Mouse (Mus musculus) heart, postnatal 14 days (tissue): Measurements from ENCODE around the gene Rmnd5b. TPM values are rescaled to one million over a fixed set of nuclear protein-coding genes. Genes with fewer than 3 reads are reported as not detected.

Experiments
- DNase-seq, 2 experiments: peaks; one replicate each; pipeline ENCODE4 v3.0.0; 2021 to 2022
- intact Hi-C: fragments of 180-260 bp; cut with DNase I; formaldehyde crosslinking; loops from one replicate; pipeline ENCODE4 v1.15.1; 2025
- total RNA-seq, 2 experiments: library from RNA; stranded (reverse); gene quantifications; 2 replicates each; pipeline ENCODE4 v1.2.3; 2021

Rmnd5b gene
- total RNA-seq, 2 experiments from 2014 or later, result 16.0 to 16.3 TPM

GRCm38 (mm10) chr11:51605602-51606446 is 29.9 kb downstream of the Rmnd5b start:
- peak; percentile 91 to 92 for DNase-seq
- intact Hi-C loops, result no loop called here

GRCm38 (mm10) chr11:51602253-51602652 is 33.4 kb downstream of the Rmnd5b start:
- DNase-seq, result no peak
- intact Hi-C loops, result no loop called here

GRCm38 (mm10) chr11:51597553-51597952 is 38.1 kb downstream of the Rmnd5b start:
- DNase-seq, result no peak
- intact Hi-C loops, result no loop called here

- DNase-seq, result no peak
- intact Hi-C loops, result no loop called here
Measured at GRCm38 (mm10) chr11:51595459-51596083, 40.1 kb downstream of the Rmnd5b start.

GRCm38 (mm10) chr11:51594715-51595350 is 40.9 kb downstream of the Rmnd5b start:
- no peak for DNase-seq
- intact Hi-C loops, result no loop called here

- DNase-seq, result no peak
- intact Hi-C loops, result no loop called here
Measured at GRCm38 (mm10) chr11:51593849-51594248, 41.8 kb downstream of the Rmnd5b start.

GRCm38 (mm10) chr11:51593368-51593767 is 42.3 kb downstream of the Rmnd5b start:
- intact Hi-C loops, result no loop called here
- DNase-seq, result no peak

GRCm38 (mm10) chr11:51591915-51592314 is 43.8 kb downstream of the Rmnd5b start:
- intact Hi-C loops, result no loop called here
- DNase-seq, result no peak

- DNase-seq, result no peak
- intact Hi-C loops, result no loop called here
Measured at GRCm38 (mm10) chr11:51591168-51591567, 44.5 kb downstream of the Rmnd5b start.

GRCm38 (mm10) chr11:51590002-51590401 is 45.7 kb downstream of the Rmnd5b start:
- intact Hi-C loops, result no loop called here
- no peak for DNase-seq

GRCm38 (mm10) chr11:51588833-51589232 is 46.9 kb downstream of the Rmnd5b start:
- intact Hi-C loops, result no loop called here
- DNase-seq, result no peak

GRCm38 (mm10) chr11:51587059-51587458 is 48.6 kb downstream of the Rmnd5b start:
- intact Hi-C loops, result loop anchor here (2.0 kb wide), 1 partner anchor 14 kb away; no protein-coding TSS in a partner anchor
- DNase-seq, result no peak

- no peak for DNase-seq
- intact Hi-C loops, result loop anchor here (2.0 kb wide), 1 partner anchor 14 kb away; no protein-coding TSS in a partner anchor
Measured at GRCm38 (mm10) chr11:51586411-51586810, 49.3 kb downstream of the Rmnd5b start.

- intact Hi-C loops, result loop anchor here (2.0 kb wide), 1 partner anchor 15 kb away; no protein-coding TSS in a partner anchor
- DNase-seq, result no peak
Measured at GRCm38 (mm10) chr11:51585608-51586252, 50.0 kb downstream of the Rmnd5b start.

GRCm38 (mm10) chr11:51584431-51585248 is 51.1 kb downstream of the Rmnd5b start, which contains the start of gene Phykpl:
Gene Phykpl (plus strand): TSS chr11:51584757.
- intact Hi-C loops, result no loop called here
- DNase-seq, result peak; percentile 97 to 99

- no peak for DNase-seq
- intact Hi-C loops, result no loop called here
Measured at GRCm38 (mm10) chr11:51584057-51584430, 51.7 kb downstream of the Rmnd5b start.

- DNase-seq, result peak; percentile 69 to 81
- intact Hi-C loops, result no loop called here
Measured at GRCm38 (mm10) chr11:51582713-51583112, 53.0 kb downstream of the Rmnd5b start.

- no peak for DNase-seq
- intact Hi-C loops, result loop anchor here (5.0 kb wide), 1 partner anchor 42 kb away; no protein-coding TSS in a partner anchor
Measured at GRCm38 (mm10) chr11:51579024-51579423, 56.7 kb downstream of the Rmnd5b start.

- no peak for DNase-seq
- intact Hi-C loops, result loop anchor here (5.0 kb wide), 1 partner anchor 40 kb away; no protein-coding TSS in a partner anchor
Measured at GRCm38 (mm10) chr11:51577587-51577986, 58.1 kb downstream of the Rmnd5b start.

GRCm38 (mm10) chr11:51576454-51576853 is 59.2 kb downstream of the Rmnd5b start:
- DNase-seq, result no peak
- intact Hi-C loops, result loop anchor here (5.0 kb wide), 1 partner anchor 39 kb away; no protein-coding TSS in a partner anchor
